Mouse (Mus musculus): ENCODE results near the gene Fgfr2.

The Fgfr2 gene

DNA sequence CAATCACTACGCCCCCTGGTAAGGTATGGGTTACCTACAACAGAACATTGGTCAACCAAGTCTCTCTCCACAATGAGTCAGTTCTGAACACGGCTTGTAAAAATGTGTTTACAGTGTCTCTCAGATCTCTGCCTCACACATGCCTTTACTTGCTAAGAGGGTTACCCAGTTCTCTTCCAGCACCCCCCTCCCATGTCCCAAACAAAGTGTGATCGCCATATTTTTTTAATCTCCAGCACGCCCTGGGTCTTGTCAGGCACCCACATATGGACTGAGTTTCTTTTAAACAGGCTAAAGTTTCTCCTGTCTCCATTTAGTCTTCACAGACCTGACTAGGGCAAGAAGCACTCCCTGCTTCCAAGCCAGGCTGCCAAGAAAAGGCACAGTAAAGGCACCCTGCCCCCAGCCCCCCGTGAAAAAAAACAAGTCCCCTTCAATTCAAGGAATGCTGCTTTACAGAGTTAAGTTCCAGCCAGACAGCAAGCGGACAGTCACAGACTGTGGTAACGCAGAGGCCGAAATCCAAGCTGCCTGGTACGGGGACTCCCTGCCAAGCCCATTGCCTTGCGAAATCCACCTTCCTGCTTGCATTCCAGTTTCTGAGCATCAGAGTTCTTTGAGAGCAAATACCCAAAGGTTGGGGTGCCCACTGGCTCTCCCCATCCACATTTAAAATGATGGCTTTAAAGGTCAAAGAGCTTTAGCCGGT, 2834.3 kb downstream of the Fgfr2 start:
- DNase-seq: no peak

DNA sequence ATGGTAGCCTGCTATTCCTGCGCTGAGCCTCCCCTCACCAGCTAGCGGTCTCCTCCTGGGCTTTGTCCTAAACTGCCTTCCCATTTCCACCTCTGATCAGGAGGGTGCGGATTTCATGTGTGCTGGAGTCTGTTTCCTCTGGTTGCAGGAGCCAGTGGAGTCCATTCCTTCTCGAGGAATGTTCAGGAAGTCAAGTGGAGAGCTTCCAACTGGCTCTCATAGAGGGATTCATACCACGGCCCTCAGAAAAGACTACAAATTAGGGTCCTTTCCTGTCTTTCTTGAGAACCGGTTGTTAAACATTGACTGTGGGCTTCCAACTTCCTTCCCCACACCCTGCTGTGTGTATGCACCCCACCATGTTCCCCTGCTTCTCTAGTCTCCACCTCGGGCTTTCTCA, 2834.9 kb downstream of the Fgfr2 start:
- no peak for DNase-seq

DNA sequence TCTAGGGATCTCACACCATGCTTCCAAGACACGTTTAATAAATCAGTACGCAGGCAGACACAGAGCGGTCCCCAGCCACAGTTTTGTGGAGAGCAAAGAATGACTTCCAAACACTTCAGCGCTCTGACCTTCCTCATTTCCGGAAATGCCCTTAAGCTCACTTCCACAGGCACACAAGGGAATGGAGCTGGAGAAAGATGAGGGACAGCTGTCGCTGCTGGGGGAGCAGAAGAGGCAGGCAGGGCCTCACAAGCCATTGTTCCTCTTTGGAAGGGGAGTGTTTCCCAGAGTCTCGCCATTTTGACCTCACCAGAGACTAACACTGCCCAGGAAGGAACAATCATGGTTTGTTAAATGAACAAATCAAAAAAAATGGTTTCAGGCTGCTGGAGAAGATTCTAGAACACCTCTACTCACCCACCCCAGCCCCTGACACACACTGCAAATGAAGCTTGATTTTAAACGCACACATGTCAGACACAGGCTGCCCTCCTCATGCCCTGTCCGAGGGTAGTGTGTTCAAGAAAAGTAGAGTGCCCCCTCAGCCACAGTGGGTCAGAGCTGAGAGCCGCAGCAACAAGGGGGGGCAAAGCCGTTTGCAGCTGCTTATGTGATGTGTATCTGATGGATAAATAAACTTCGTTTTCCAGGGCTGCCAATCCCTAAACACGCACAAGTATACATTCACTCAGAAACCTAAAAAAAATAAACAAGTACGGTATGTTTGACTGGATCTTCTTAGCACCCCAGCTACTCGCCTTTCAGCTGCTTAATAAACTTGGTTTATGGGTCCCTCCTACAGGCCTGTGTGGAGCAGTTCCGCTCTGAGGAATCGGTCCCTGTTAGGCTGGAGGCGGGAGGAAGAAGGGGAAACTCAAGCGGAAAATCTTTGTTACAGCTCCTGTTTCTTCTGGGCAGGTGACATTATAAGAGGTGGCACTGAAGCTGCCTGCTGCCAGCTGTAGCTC, 2844.1 kb downstream of the Fgfr2 start:
- no peak for DNase-seq

GRCm38 (mm10) chr7:130278000-130278737, 2845.0 kb downstream of the Fgfr2 start:
- DNase-seq: no peak

DNA sequence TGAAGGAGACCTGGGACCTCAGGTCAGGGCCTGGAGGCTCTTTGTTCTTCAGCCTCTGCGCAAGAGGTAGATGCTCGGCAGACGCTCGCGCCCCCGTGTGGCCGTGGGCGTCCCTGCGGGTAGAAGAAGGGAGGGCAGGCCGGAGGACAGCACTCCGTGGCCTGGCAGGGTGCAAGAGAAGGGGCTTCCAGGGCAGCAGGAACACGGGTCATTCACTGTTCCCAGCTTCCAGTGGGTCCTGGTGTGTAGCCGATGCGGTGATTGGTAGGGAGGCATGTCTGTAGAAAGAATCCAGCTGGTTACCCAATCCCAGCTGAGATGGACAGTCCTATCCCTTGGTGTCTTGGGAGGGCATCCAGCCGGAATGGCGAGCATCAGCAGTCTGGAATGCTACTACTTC, 2849.9 kb downstream of the Fgfr2 start:
- no peak for DNase-seq

DNA sequence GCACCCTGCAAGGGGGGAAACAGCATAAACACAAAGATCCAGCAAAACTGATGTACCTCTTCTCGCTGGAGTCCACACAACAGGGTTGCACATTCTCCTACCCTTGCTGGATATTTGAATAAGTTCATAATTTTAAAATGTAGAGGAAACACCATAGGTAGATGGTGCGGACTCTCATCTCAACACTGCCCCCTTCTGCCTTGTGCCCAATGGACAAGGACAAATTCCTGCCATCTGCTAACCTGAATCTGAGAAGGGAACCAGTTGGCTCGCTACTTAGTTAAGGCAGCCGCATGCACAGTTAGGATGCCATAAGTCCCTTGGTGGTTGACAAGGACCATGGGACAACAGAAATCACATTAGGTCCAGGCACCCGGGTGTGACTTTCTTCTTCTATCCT, 2852.3 kb downstream of the Fgfr2 start:
- no peak for DNase-seq

GRCm38 (mm10) chr7:130269124-130269867, 2853.9 kb downstream of the Fgfr2 start:
- no peak for DNase-seq

- no peak for DNase-seq
Observed at GRCm38 (mm10) chr7:130267099-130267498, 2856.1 kb downstream of the Fgfr2 start.

GRCm38 (mm10) chr7:130266166-130266490, 2857.0 kb downstream of the Fgfr2 start:
- no peak for DNase-seq

- no peak for DNase-seq
Observed at GRCm38 (mm10) chr7:130265319-130266165, 2857.6 kb downstream of the Fgfr2 start.

DNA sequence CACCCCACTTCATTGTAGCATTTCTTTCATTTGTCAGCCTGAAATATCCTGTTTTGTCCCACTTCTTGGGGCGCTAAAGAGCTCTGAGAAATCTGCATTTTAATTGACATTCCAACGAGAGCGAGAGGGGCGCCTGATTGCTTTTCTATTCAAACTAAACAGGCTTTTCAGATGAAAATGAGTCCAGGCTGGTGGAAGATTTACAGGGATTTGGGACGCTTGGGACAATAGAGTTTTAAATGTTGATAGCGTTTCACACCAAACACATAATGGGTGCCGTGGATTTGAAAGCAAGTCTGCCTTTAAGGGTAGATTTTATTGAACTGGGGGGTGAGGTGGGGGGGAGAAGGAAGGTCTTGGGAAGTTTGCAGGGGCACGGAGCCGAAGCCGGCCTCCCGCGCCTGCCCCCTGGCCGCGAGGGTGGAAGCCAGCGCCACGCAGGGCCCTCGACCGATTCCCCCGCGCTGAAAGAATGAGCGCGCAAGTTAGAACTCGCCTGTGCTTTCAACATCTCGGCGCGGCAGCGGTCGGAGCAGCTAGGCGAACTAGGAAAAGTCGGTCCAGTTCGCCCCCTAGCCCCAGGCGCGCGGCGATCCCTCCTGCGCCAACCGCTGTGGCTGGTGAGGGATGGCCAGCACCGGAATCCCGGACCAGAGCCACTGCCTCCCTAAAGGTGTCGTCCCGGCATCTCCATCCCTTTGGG, 2858.4 kb downstream of the Fgfr2 start:
- peak; percentile 55 for DNase-seq

DNA sequence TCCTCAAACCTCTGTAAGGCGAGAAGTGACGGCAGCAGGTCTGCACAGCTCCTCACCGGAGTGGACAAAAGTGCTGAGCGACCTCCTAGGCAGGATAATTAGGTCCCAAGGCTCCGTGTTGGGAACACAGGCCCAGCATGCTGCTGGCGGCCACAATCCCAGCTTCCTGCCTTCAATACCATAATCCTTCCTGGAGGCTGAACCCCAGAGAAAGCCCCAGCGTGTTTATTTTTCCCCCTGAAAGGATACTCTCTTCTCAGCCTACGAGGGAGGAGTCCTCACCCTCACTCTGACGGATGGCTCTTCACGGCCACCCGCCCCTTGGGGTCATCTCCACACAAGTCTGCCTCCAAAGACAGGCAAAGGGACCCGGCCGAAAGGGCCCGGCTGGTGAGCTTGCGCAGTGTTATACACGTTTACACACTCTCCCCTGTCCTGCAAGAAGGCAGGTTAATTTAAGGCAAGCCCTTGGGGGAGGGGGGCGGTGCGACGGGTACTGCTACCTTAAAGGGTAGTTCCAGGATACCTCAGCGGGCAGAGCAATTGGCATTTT, 2859.3 kb downstream of the Fgfr2 start:
- no peak for DNase-seq

DNA sequence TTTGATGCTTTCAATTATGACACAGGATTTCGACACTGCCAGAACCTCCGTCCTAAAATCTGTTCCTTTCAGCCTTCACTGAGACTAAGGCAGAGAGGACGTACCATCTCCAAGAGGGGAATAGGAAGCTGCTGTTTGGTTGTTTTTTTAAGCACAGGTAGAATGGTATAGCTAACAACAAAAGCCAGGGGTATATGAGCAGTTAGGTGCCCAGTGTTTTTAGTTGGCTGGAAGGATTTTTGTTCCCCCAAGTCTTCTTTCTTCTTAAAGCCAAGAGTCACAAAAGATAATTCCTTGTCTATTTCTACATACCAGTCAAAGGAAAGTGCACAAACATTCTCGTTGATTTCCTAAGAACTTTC, 2859.9 kb downstream of the Fgfr2 start:
- no peak for DNase-seq

- DNase-seq: no peak
Observed at GRCm38 (mm10) chr7:130262528-130263232, 2860.5 kb downstream of the Fgfr2 start.

GRCm38 (mm10) chr7:130261684-130262527, 2861.2 kb downstream of the Fgfr2 start:
- no peak for DNase-seq

DNA sequence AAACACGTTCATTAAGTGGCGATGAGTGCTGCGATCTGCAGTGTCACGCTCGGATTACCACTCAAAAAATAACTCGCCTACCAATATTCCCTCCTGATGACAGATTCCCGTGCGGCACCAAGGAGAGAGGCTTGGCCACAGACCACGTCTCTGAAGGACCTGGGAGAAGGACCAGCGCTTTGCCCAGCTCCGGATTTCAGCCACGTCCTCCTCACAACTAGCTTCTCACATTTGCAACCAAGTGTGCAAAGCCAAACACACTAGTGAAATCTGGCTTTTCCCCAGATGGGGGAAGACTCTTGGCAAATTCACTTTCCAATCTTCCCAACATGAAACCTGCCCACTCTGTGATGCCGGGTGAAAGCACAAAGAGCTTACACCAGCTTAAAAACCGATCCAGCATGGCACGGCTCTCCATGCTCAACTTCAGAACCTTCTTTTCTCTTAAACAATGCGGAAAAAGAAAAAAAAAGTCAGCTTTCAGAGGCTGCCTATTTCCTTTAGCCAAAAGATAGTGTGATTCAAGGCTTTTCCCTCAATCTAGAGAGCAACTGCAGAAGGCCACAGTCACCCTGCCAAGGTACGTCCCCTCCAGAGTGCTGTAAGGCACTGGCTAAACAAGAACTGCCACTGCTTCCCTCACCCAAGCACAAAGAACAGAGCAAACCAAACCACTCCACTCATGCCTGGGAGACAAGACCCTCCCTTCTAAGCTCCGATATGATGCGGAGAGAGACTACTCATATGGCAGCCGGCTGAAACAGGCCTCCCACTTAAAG, 2862.1 kb downstream of the Fgfr2 start:
- DNase-seq: no peak

- no peak for DNase-seq
Observed at GRCm38 (mm10) chr7:130260060-130260459, 2863.1 kb downstream of the Fgfr2 start.

- DNase-seq: no peak
Observed at GRCm38 (mm10) chr7:130258704-130259295, 2864.3 kb downstream of the Fgfr2 start.

Measured in layer of hippocampus, adult 9-11 months (tissue).